Mouse (Mus musculus) small intestine, adult 2 months (tissue): ENCODE measurements around the gene H2-K1. TPM values are rescaled to one million over a fixed set of nuclear protein-coding genes. Genes with fewer than 3 reads are reported as not detected.
"Not testable (repeated sequence)": the region's sequence is repeated elsewhere in the genome, so short reads cannot be mapped to it uniquely, and the experiment has no call there.

Experiments
- H3K27ac ChIP-seq: fragments of 200-500 bp; 2 replicates; pipeline ENCODE4 v1.5.1; 2012; ENCODE audit warnings: low read depth, low read length, control low read depth, inconsistent platforms; ENCODE audit not compliant: insufficient read depth
- H3K27me3 ChIP-seq: fragments of 200-500 bp; 2 replicates; pipeline ENCODE4 v1.6.1; 2012; ENCODE audit warnings: mild to moderate bottlenecking, moderate library complexity, low read length, inconsistent platforms; ENCODE audit not compliant: control insufficient read depth, insufficient read depth
- H3K36me3 ChIP-seq: fragments of 200-500 bp; 2 replicates; pipeline ENCODE4 v1.6.1; 2012; ENCODE audit warnings: mild to moderate bottlenecking, low read length, control low read depth, inconsistent platforms; ENCODE audit not compliant: control insufficient read depth, insufficient read depth
- H3K4me1 ChIP-seq: fragments of 200-500 bp; 2 replicates; pipeline ENCODE4 v1.6.1; 2012; ENCODE audit warnings: low read length, inconsistent platforms, mixed read lengths; ENCODE audit not compliant: control insufficient read depth, insufficient read depth, insufficient read length
- H3K4me3 ChIP-seq: fragments of 200-500 bp; 2 replicates; pipeline ENCODE4 v1.5.1; 2012; ENCODE audit warnings: low read depth, mild to moderate bottlenecking, control low read depth, inconsistent platforms, low read length, moderate library complexity
- CTCF ChIP-seq: fragments of 200-500 bp; IDR thresholded peaks from 2 replicates; pipeline ENCODE4 v1.5.1; 2012; ENCODE audit warnings: low read depth, mild to moderate bottlenecking, control low read depth, inconsistent platforms, low read length, moderate library complexity, mixed read lengths; ENCODE audit not compliant: insufficient replicate concordance, insufficient read length; ENCODE audit errors: extremely low read depth
- POLR2A ChIP-seq: fragments of 200-500 bp; IDR thresholded peaks from 2 replicates; pipeline ENCODE4 v1.6.1; 2012; ENCODE audit warnings: low read depth, mild to moderate bottlenecking, control low read depth, inconsistent platforms, low read length, moderate library complexity
- WGBS: fragments of 180-500 bp; shearing (Covaris S2); methylation state at CpG from one replicate; pipeline ENCODE4 v1.1.7; 2018; 5-methylcytosine and 5-hydroxymethylcytosine counted together
- polyA plus RNA-seq: library from polyadenylated mRNA; depleted of rRNA; stranded (reverse); fragments of >200 nt; gene quantifications from 2 replicates; pipeline ENCODE4 v1.2.3, GENCODE M21; 2012

The H2-K1 gene
- polyA plus RNA-seq, 1 experiment = 6,705 TPM

DNA sequence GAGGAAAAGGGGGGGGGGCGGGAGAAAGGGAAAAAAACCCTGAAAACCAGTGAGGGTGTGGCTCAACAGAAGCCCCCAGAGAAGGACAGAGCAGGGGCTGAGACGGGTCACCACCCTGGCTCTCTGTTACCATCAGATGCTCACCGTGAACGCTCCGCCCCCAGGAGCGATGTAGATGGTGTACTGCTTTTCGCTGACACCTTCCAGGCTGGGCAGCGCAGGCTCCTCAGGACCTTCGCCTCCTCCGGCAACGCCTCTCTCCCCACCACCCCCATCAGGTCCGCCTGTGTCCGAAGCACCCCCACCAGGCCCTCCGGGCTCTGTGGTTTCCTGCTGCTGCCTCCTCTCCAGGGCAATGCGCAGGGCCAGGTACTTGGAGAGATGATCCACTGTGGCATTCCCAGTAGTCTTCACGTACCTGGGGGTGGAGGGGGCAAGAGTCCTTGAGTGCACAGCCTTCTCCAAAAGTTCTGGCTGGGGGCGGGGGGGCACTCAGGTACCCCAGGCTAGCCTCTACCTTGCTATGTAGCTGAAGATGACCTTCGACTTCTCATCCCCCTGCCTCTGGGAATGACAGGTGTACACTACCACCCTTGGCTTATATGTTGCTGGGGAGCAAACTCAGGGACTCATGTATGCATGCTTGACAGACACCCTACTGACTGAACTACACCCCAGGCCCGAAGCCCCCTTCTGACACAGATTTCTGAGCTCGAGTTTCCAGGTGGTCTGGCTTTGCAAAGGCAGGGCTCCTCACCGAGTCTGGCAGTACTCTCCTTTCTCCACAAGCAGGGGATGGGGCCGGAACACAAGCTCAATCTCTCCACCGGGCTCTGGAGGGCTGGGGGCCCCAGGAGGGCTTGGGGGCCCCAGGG lies 21.6 kb upstream of the H2-K1 start:
- Histone ChIP-seq H3K27ac (no peak overlapping the region), H3K4me1 (peaks cover 4% of the 10 kb centered on the region; the same call in 1 of the 2 replicates), H3K27me3 (no peaks in the 10 kb centered on the region), H3K4me3 (no peak overlapping the region), H3K36me3 (peaks cover 17% of the 10 kb centered on the region)
- no peak for TF ChIP-seq CTCF
- no peak for TF ChIP-seq POLR2A
- WGBS = 98% methylated on average over 23 of the region's 23 CpGs

GRCm38 (mm10) chr17:34013436-34013835 lies 13.3 kb upstream of the H2-K1 start:
- 96% methylated on average over 8 of the region's 8 CpGs for WGBS
- Histone ChIP-seq H3K4me1 (no peaks in the 10 kb centered on the region), H3K36me3 (no peaks in the 10 kb centered on the region), H3K27me3 (no peaks in the 10 kb centered on the region), H3K4me3 (no peak overlapping the region), H3K27ac (no peak overlapping the region)
- TF ChIP-seq POLR2A = no peak
- no peak for TF ChIP-seq CTCF

DNA sequence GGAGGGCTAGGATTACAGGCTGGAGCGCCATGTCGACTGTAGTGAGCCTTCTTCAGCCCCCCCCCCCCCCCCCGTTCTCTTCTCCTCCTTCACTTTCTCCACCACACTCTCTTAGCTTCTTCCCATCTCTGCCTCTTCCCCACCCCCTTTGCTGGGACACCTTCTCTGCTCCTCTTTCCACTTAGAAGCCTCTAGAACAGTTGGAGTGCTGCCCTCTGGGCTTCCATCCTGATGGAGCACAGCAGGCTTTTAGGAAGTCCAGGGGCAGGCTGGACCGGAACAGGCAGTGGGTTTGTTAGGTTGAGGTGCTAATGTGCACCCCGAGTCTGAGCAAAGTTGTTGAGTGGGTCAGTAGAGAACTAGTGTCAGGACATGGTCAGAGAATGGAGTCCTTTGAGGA lies 10.0 kb upstream of the H2-K1 start:
- H3K36me3 ChIP-seq = no peaks in the 10 kb centered on the region
- H3K4me3 ChIP-seq = no peak overlapping the region
- WGBS = 71% methylated on average over 5 of the region's 5 CpGs
- H3K27me3 ChIP-seq = no peaks in the 10 kb centered on the region
- no peak overlapping the region for H3K27ac ChIP-seq
- TF ChIP-seq CTCF = no peak
- TF ChIP-seq POLR2A = no peak
- no peaks in the 10 kb centered on the region for H3K4me1 ChIP-seq

DNA sequence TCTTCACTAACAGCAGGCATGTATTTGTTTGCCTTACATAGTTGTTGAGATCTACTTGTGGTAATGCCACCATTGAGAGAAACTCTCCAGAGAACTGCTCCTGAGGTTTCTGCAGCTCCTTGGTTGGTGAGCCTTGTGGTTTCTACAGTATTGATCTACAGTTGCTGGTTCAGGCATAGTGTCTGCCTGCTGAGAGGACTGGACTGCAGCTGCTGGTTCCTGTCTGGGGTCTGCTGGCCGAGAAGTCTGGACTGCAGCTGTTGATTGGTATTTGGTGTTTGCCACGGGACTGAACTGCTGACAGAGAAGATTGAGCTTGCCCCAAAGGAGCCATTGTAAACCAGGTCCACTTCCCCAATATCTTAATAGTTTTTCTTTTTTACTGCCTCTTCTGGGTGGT lies 6.4 kb upstream of the H2-K1 start:
- H3K27me3 ChIP-seq = no peaks in the 10 kb centered on the region
- no peaks in the 10 kb centered on the region for H3K36me3 ChIP-seq
- 49% methylated on average over 2 of the region's 2 CpGs for WGBS
- no peaks in the 10 kb centered on the region for H3K4me1 ChIP-seq
- H3K4me3 ChIP-seq = no peak overlapping the region
- TF ChIP-seq POLR2A (no peak), CTCF (no peak)
- no peak overlapping the region for H3K27ac ChIP-seq

DNA sequence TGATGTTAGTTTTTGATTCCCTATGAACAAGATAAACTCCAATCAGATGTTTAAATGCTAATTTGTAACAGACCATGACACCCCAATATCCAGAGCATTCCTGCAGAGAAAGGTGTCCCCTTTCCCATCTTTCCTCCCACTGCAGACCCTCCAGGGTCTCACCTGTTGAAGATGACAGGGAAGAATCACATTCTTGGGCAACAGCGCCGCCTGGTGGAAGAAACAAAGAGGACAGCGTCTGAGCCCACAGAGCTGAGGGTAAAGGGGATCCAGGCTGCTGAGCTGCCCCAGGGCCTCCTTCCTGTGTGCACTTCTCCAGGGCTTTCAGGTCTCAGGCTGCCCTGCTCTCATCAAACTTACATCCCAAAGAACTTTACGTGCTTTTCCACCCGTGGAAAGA lies 3.3 kb upstream of the H2-K1 start:
- Histone ChIP-seq H3K4me1 (no peaks in the 10 kb centered on the region), H3K4me3 (no peak overlapping the region), H3K27me3 (no peaks in the 10 kb centered on the region), H3K27ac (no peak overlapping the region), H3K36me3 (peaks cover 2% of the 10 kb centered on the region; the same call in 1 of the 2 replicates)
- 8% methylated on average over 5 of the region's 5 CpGs for WGBS
- TF ChIP-seq CTCF (peak; percentile 62; the same call in 1 of the 2 replicates), POLR2A (no peak)

DNA sequence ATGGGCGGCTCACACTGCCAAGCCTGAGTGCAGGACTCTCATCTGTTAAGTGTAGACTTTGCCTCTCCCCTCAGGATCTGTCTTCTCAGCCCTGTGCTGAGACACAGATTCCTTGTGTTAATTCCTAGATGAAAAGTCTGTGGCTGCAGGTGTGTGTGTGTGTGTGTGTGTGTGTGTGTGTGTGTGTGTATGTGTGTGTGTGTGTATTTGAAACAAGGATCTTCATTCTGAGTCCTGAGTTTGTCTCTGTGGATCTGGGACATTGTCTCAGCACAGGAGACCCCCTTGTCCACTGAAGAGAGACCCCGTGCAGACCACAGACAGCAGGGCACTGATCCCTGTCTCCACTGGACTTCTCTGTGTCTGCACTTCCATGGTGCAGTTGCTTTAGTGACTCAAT lies 649 bp upstream of the H2-K1 start:
- H3K27ac ChIP-seq = peak overlapping the region; percentile 65; the same call in 1 of the 2 replicates
- not testable (repeated sequence) for H3K27me3 ChIP-seq, H3K4me1 ChIP-seq
- H3K36me3 ChIP-seq = peaks cover 25% of the 10 kb centered on the region
- peak overlapping the region; percentile 55 for H3K4me3 ChIP-seq
- 39% methylated on average over 2 of the region's 2 CpGs for WGBS

GRCm38 (mm10) chr17:33999341-34000149 lies 602 bp downstream of the H2-K1 start:
- H3K27me3 ChIP-seq = no peaks in the 10 kb centered on the region
- peak overlapping the region; percentile 79 for H3K4me3 ChIP-seq
- 1% methylated on average over 87 of the region's 87 CpGs for WGBS
- 0 out of 2 replicates have a peak, but pooled peaks have one; percentile 11 for TF ChIP-seq POLR2A
- no peak for TF ChIP-seq CTCF
- H3K27ac ChIP-seq = peak overlapping the region; percentile 95
- H3K4me1 ChIP-seq = peaks cover 2% of the 10 kb centered on the region; the same call in 1 of the 2 replicates
- H3K36me3 ChIP-seq = peaks cover 31% of the 10 kb centered on the region

DNA sequence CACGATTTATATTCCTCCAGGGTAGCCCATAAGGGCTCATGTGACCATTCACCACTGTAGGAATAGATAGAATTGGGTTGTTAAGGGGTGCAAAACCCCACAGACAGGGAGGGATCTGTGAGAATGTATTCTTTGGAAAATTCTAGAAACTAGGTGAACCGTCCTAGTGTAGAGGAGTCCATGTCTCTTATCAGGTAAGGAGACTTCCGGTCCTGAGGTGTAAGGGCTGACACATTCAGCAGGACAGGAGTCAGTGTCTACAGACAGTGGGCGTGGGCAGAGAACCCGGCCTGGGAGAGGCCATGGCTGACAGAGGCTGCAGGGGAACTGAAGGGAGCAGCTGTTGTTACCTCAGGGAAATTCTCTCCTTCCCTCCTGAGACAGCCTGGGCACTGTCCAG lies 1.4 kb downstream of the H2-K1 start:
- not testable (repeated sequence) for H3K4me1 ChIP-seq, H3K27me3 ChIP-seq
- peak overlapping the region; percentile 25; the same call in 1 of the 2 replicates for H3K27ac ChIP-seq
- H3K36me3 ChIP-seq = peaks cover 31% of the 10 kb centered on the region
- WGBS = 29% methylated on average over 5 of the region's 5 CpGs
- H3K4me3 ChIP-seq = peak overlapping the region; percentile 79

GRCm38 (mm10) chr17:33997025-33997424 lies 3.1 kb downstream of the H2-K1 start:
- 98% methylated on average over 2 of the region's 2 CpGs for WGBS
- not testable (repeated sequence) for H3K27me3 ChIP-seq, H3K27ac ChIP-seq

More at GRCm38 (mm10) chr17:33997025-33997424, 3.1 kb downstream of the H2-K1 start:
- H3K4me1 ChIP-seq, H3K4me3 ChIP-seq: not testable (repeated sequence)
- peaks cover 31% of the 10 kb centered on the region for H3K36me3 ChIP-seq
